Mouse (Mus musculus) liver, postnatal 0 days (tissue): ENCODE measurements around the gene Ppp1cb. TPM values are rescaled to one million over a fixed set of nuclear protein-coding genes. Genes with fewer than 3 reads are reported as not detected.

Experiments used
- ATAC-seq: fragments of 200-750 bp; cut with Nextera tagmentation; 2 replicates; pipeline ENCODE4 v1.8.0; 2017; ENCODE audit warnings: mild to moderate bottlenecking, moderate library complexity
- DNase-seq: peaks from one replicate; pipeline ENCODE4 v3.0.0-alpha.2; 2016
- H3K27ac ChIP-seq: fragments of 300-500 bp; sonication (generic); 2 replicates; pipeline ENCODE4 v1.5.1; 2014; ENCODE audit warnings: antibody characterized with exemption, moderate library complexity, mild to moderate bottlenecking, low read depth
- H3K27me3 ChIP-seq: fragments of 300-500 bp; sonication (generic); 2 replicates; pipeline ENCODE4 v1.6.1; 2014; ENCODE audit warnings: low read length, control low read depth, mixed read lengths; ENCODE audit not compliant: insufficient read depth
- H3K36me3 ChIP-seq: fragments of 300-500 bp; sonication (generic); replicated peaks from 2 replicates; pipeline ENCODE4 v1.6.1; 2014; ENCODE audit warnings: mild to moderate bottlenecking, control low read depth, low read length, moderate library complexity, mixed read lengths; ENCODE audit not compliant: insufficient read depth
- H3K4me1 ChIP-seq: fragments of 300-500 bp; sonication (generic); 2 replicates; pipeline ENCODE4 v1.6.1; 2014; ENCODE audit warnings: antibody characterized with exemption, mild to moderate bottlenecking, control low read depth; ENCODE audit not compliant: insufficient read depth
- H3K4me2 ChIP-seq: fragments of 300-500 bp; sonication (generic); 2 replicates; pipeline ENCODE4 v1.6.1; 2014; ENCODE audit warnings: low read depth, mild to moderate bottlenecking, low read length, moderate library complexity, mixed read lengths
- H3K4me3 ChIP-seq: fragments of 300-500 bp; sonication (generic); 2 replicates; pipeline ENCODE4 v1.5.1; 2014; ENCODE audit warnings: low read depth, low read length
- H3K9ac ChIP-seq: fragments of 300-500 bp; sonication (generic); replicated peaks from 2 replicates; pipeline ENCODE4 v1.6.1; 2014; ENCODE audit warnings: mild to moderate bottlenecking, moderate library complexity
- H3K9me3 ChIP-seq: fragments of 300-500 bp; sonication (generic); 2 replicates; pipeline ENCODE4 v1.6.1; 2016; ENCODE audit warnings: mild to moderate bottlenecking, control low read depth, low read length, mixed read lengths
- CTCF ChIP-seq: sonication (generic); IDR thresholded peaks from 2 replicates; pipeline ENCODE4 v1.5.1; 2016; ENCODE audit warnings: antibody characterized with exemption, low read depth
- EP300 ChIP-seq: IDR thresholded peaks from 2 replicates; pipeline ENCODE4 v1.6.1; 2016; ENCODE audit warnings: antibody characterized with exemption, low read depth, mild to moderate bottlenecking
- WGBS: fragments of 180-500 bp; shearing (Covaris S2); extraction: QIAGEN DNeasy Blood & Tissue Kit; methylation state at CpG from one replicate; pipeline ENCODE4 v1.1.7; 2014; ENCODE audit not compliant: insufficient replicate concordance; 5-methylcytosine and 5-hydroxymethylcytosine counted together
- polyA plus RNA-seq: library from polyadenylated mRNA; unstranded; fragments of >200 nt; fragmentation: Nextera tagmentation; extraction: Ambion mirVana; gene quantifications from 2 replicates; pipeline ENCODE4 v1.2.1, GENCODE M21; 2015

Ppp1cb gene
- polyA plus RNA-seq: 90.7 and 94.5 TPM in 2 replicates

- 2% methylated on average over 37 of the region's 54 CpGs for WGBS
- peak within 1 kb of the TSS; percentile 98 for H3K27ac ChIP-seq
Observed at GRCm38 (mm10) chr5:32458408-32459143, at the start of gene Ppp1cb. Ppp1cb (plus strand) TSS chr5:32458843.

GRCm38 (mm10) chr5:32409747-32410146 is 48.9 kb upstream of the Ppp1cb start:
- TF ChIP-seq EP300 (no peak), CTCF (no peak)
- Histone ChIP-seq H3K4me3 (no peak overlapping the region), H3K36me3 (no peaks in the 10 kb centered on the region), H3K27me3 (no peaks in the 10 kb centered on the region), H3K9me3 (no peaks in the 10 kb centered on the region), H3K9ac (no peak overlapping the region), H3K27ac (no peak overlapping the region), H3K4me1 (peaks cover 36% of the 10 kb centered on the region), H3K4me2 (no peak overlapping the region)
- no peak for DNase-seq
- WGBS: 63% methylated on average over 2 of the region's 2 CpGs
- ATAC-seq: no peak

More at GRCm38 (mm10) chr5:32458408-32459143, at the start of gene Ppp1cb:
- peak; percentile 97 for ATAC-seq
- peak within 1 kb of the TSS; percentile 89 for H3K4me3 ChIP-seq
- TF ChIP-seq EP300 (no peak), CTCF (no peak)
- peak; percentile 99 for DNase-seq
- H3K9me3 ChIP-seq: no peaks in the 10 kb centered on the region
- no peaks in the 10 kb centered on the region for H3K27me3 ChIP-seq
- H3K36me3 ChIP-seq: no peaks in the 10 kb centered on the region
- H3K9ac ChIP-seq: peak within 1 kb of the TSS; percentile 95
- H3K4me1 ChIP-seq: peaks cover 19% of the 10 kb centered on the region; the same call in 1 of the 2 replicates
- H3K4me2 ChIP-seq: peak within 1 kb of the TSS; percentile 72

GRCm38 (mm10) chr5:32410954-32411688 is 47.5 kb upstream of the Ppp1cb start:
- H3K4me3 ChIP-seq: no peak overlapping the region
- H3K4me2 ChIP-seq: no peak overlapping the region
- peak overlapping the region; percentile 66 for H3K27ac ChIP-seq
- TF ChIP-seq CTCF (no peak), EP300 (no peak)
- ATAC-seq (no peak), DNase-seq (no peak)
- H3K9me3 ChIP-seq: no peaks in the 10 kb centered on the region
- 31% methylated on average over 3 of the region's 3 CpGs for WGBS
- H3K27me3 ChIP-seq: no peaks in the 10 kb centered on the region
- H3K9ac ChIP-seq: no peak overlapping the region
- H3K36me3 ChIP-seq: no peaks in the 10 kb centered on the region
- peaks cover 34% of the 10 kb centered on the region for H3K4me1 ChIP-seq

GRCm38 (mm10) chr5:32412186-32412950 is 46.3 kb upstream of the Ppp1cb start:
- 42% methylated on average over 1 of the region's 1 CpGs for WGBS
- Histone ChIP-seq H3K9me3 (no peaks in the 10 kb centered on the region), H3K36me3 (no peaks in the 10 kb centered on the region), H3K4me1 (peaks cover 34% of the 10 kb centered on the region), H3K27me3 (no peaks in the 10 kb centered on the region), H3K27ac (peak overlapping the region; percentile 66), H3K4me3 (no peak overlapping the region), H3K9ac (no peak overlapping the region), H3K4me2 (no peak overlapping the region)
- ATAC-seq: peak; percentile 40; the same call in 1 of the 2 replicates
- TF ChIP-seq EP300 (no peak), CTCF (no peak)
- DNase-seq: no peak

GRCm38 (mm10) chr5:32413083-32413482 is 45.6 kb upstream of the Ppp1cb start:
- peak overlapping the region; percentile 66 for H3K27ac ChIP-seq
- no peak overlapping the region for H3K4me2 ChIP-seq
- TF ChIP-seq EP300 (no peak), CTCF (no peak)
- no peak for DNase-seq
- no peaks in the 10 kb centered on the region for H3K36me3 ChIP-seq
- H3K27me3 ChIP-seq: no peaks in the 10 kb centered on the region
- ATAC-seq: no peak
- H3K9me3 ChIP-seq: no peaks in the 10 kb centered on the region
- no peak overlapping the region for H3K4me3 ChIP-seq
- H3K4me1 ChIP-seq: peaks cover 34% of the 10 kb centered on the region
- H3K9ac ChIP-seq: no peak overlapping the region
- 76% methylated on average over 2 of the region's 2 CpGs for WGBS

GRCm38 (mm10) chr5:32413569-32413968 is 45.1 kb upstream of the Ppp1cb start:
- H3K27me3 ChIP-seq: no peaks in the 10 kb centered on the region
- peaks cover 34% of the 10 kb centered on the region for H3K4me1 ChIP-seq
- 67% methylated on average over 2 of the region's 2 CpGs for WGBS
- H3K9me3 ChIP-seq: no peaks in the 10 kb centered on the region
- H3K36me3 ChIP-seq: no peaks in the 10 kb centered on the region
- TF ChIP-seq CTCF (no peak), EP300 (no peak)
- no peak overlapping the region for H3K4me2 ChIP-seq
- no peak overlapping the region for H3K9ac ChIP-seq
- ATAC-seq: no peak
- no peak overlapping the region for H3K4me3 ChIP-seq
- H3K27ac ChIP-seq: peak overlapping the region; percentile 66
- no peak for DNase-seq
